Mouse (Mus musculus): ENCODE results near the gene Rae1. TPM values are rescaled to one million over a fixed set of nuclear protein-coding genes. Genes with fewer than 3 reads are reported as not detected.

Gene Rae1
- polyA plus RNA-seq, 1 experiment from 2014 or later: 126 TPM

DNA sequence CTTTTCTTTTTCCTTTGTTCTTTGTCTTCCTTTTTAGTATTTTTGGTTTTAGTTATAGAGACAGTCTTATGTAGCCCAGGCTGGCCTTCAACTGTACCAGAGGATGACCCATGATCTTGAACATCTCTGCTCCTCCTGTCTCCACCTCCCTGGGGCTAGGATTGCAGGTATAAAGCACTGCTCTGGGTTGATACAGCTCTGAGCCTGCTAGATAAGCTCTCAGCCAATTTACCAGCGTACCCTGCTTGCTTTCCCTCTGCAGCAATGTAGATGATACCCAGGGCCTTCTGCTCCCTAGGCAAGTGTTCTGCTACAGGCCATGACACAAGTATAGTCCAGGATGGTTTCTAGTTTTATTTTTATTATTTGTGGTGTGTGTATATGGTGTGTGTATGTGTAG lies 42.0 kb downstream of the Rae1 start:
- ATAC-seq (ENCODE audit: low FRiP score, low read depth): no peak
- H3K9me3 ChIP-seq: no peaks in the 10 kb centered on the region

DNA sequence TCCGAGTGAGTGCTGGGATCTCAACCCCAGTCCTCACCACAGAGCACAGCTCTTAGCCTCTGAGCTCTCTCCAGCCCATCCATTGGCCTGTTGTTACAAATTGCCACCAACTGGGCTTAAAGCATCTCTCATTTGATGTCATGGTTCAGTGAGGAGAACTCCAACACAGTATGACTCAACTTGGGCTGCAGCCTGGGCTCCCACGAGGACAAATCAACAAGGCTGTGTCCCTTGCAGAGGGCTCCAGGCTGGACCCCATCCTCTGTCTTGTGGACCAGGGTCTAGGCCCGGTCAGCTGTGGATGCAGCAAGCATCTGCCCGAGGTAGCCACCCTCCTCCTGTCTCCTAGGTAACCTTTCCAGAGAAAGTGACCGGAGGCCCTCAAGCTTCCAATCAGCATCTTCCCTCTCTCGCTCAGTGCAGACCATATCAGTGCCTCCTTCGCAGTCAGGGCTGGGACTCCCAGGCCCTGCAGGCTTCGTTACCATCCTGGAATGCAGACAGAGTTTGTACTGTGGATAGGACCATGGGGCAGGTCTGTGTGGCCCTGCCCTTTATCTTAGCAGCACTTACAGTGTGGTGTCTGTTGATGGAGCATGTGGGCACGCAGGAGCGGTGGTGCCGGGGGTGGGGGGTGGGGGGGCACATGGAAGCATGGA lies 42.7 kb downstream of the Rae1 start:
- Histone ChIP-seq H3K36me3 (no peaks in the 10 kb centered on the region), H3K4me3 (no peak overlapping the region), H3K4me2 (replicated peaks) (no peak overlapping the region), H3K9ac (replicated peaks) (no peak overlapping the region), H3K9me3 (no peaks in the 10 kb centered on the region), H3K27ac (replicated peaks) (no peak overlapping the region), H3K27me3 (no peaks in the 10 kb centered on the region), H3K4me1 (no peaks in the 10 kb centered on the region; the same call in 1 of the 2 replicates)
- no peak for ATAC-seq (ENCODE audit: low FRiP score, low read depth)
- WGBS: 60% methylated on average over 11 of the region's 11 CpGs

More for the DNA sequence above, 42.0 kb downstream of the Rae1 start:
- no peaks in the 10 kb centered on the region for H3K27me3 ChIP-seq
- WGBS: 77% methylated on average over 1 of the region's 1 CpGs
- no peak overlapping the region for H3K27ac ChIP-seq (replicated peaks)
- no peaks in the 10 kb centered on the region for H3K36me3 ChIP-seq
- H3K4me1 ChIP-seq: no peaks in the 10 kb centered on the region; the same call in 1 of the 2 replicates
- H3K4me2 ChIP-seq (replicated peaks): no peak overlapping the region
- H3K9ac ChIP-seq (replicated peaks): no peak overlapping the region
- H3K4me3 ChIP-seq: no peak overlapping the region

DNA sequence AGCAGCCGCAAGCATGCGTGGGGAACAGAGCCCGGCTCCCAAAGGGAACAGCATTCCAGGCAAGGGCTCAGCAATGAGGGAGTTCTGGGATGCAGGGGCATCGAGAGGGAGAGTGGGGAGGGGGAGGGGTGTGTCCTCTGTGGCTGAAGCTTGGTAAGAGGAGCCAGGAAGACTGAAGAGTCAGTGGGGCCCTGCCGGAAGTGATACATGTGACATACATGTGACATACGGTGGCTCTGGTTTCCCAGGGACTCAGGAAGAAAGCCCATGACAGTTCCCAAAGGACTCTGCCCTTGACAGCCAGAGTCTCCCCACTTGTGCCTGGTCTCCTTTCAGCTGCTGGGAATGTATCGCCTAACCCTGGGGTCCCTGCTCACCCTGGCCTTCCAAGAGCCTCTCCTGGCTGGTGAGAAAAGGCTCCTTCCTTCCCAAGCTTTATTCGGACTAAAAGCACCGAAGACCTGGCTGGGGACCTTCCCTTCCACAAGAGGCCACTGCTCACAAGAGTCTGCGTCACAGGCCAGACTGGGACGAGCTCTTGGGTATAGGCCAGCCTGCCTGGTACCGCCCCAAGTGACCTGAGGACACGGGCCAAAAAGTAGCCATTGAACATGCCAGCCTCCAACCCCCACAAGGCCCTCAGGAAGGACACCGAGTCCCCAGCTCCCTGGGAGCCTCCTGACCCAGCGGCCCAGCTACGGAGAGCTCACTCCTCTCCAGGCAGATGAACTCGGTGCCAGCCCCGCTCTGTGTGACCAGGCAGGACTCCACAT lies 44.5 kb downstream of the Rae1 start:
- Histone ChIP-seq H3K9ac (replicated peaks) (no peak overlapping the region), H3K27ac (replicated peaks) (no peak overlapping the region), H3K4me1 (no peaks in the 10 kb centered on the region; the same call in 1 of the 2 replicates), H3K36me3 (no peaks in the 10 kb centered on the region), H3K27me3 (no peaks in the 10 kb centered on the region), H3K9me3 (no peaks in the 10 kb centered on the region), H3K4me3 (no peak overlapping the region), H3K4me2 (replicated peaks) (no peak overlapping the region)
- no peak for ATAC-seq (ENCODE audit: low FRiP score, low read depth)
- 79% methylated on average over 18 of the region's 18 CpGs for WGBS

DNA sequence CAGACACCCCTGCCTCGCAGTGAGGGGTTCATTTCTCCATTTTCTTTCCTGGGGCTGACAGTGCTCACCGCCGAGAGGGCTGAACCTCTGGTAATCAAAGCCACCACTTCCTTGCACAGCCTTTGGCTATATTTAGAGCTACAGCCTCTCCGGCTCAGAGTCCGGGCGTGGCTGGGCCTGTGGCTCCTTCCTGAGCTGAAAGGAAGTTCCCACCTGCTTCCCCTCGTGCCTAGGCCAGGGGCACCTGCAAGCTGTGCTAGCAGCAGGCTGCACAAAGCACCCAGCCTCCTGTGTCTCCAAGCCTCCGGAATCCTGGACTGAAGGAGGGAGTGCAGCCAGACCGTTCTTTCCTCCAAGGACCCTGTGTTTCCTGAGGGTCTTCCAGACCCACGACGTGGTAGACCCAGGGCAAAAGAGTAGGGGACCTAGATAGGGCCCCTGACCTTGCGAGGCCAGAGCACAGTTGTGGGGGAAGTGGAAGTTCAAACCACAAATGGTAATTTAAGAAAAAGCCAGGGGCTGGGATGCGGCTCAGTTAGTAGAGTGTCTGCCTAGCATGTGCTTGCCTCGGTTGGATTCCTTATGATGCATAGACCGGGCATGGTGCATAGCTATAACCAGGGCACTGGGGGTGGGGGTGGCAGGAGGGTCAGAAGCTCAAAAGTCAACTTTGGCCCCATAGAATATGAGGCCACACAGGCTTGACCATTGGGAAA lies 46.8 kb downstream of the Rae1 start:
- no peaks in the 10 kb centered on the region for H3K9me3 ChIP-seq
- peaks cover 6% of the 10 kb centered on the region; the same call in 1 of the 2 replicates for H3K27me3 ChIP-seq
- ATAC-seq (ENCODE audit: low FRiP score, low read depth): no peak
- no peak overlapping the region for H3K4me3 ChIP-seq
- H3K36me3 ChIP-seq: no peaks in the 10 kb centered on the region
- H3K4me2 ChIP-seq (replicated peaks): no peak overlapping the region
- H3K4me1 ChIP-seq: peaks cover 11% of the 10 kb centered on the region
- no peak overlapping the region for H3K9ac ChIP-seq (replicated peaks)
- WGBS: 79% methylated on average over 15 of the region's 15 CpGs
- H3K27ac ChIP-seq (replicated peaks): no peak overlapping the region

DNA sequence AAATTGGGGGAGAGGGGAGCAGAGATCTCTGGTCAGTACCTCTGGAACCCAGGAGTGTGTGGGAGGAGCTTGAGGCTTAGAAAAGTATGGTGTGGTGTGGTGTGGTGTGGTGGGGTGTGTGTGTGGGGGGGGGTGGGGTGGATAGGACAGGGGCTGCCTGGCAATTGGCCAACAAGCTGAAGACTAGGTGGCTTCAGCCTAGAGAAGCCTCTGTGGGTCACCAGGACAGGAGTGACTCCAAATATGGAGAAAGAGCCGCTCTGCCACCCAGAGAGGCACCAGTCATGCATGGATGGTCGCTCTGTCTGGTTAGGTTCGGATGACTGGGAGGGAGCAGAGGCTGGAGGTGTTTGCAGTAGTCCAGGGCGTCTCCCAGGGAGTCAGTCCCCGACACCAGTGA lies 47.6 kb downstream of the Rae1 start:
- H3K9ac ChIP-seq (replicated peaks): no peak overlapping the region
- H3K27me3 ChIP-seq: peaks cover 6% of the 10 kb centered on the region; the same call in 1 of the 2 replicates
- no peak for ATAC-seq (ENCODE audit: low FRiP score, low read depth)
- H3K4me1 ChIP-seq: peaks cover 11% of the 10 kb centered on the region
- 47% methylated on average over 5 of the region's 5 CpGs for WGBS
- no peaks in the 10 kb centered on the region for H3K9me3 ChIP-seq
- no peaks in the 10 kb centered on the region for H3K36me3 ChIP-seq
- H3K4me3 ChIP-seq: no peak overlapping the region
- no peak overlapping the region for H3K4me2 ChIP-seq (replicated peaks)
- H3K27ac ChIP-seq (replicated peaks): no peak overlapping the region

DNA sequence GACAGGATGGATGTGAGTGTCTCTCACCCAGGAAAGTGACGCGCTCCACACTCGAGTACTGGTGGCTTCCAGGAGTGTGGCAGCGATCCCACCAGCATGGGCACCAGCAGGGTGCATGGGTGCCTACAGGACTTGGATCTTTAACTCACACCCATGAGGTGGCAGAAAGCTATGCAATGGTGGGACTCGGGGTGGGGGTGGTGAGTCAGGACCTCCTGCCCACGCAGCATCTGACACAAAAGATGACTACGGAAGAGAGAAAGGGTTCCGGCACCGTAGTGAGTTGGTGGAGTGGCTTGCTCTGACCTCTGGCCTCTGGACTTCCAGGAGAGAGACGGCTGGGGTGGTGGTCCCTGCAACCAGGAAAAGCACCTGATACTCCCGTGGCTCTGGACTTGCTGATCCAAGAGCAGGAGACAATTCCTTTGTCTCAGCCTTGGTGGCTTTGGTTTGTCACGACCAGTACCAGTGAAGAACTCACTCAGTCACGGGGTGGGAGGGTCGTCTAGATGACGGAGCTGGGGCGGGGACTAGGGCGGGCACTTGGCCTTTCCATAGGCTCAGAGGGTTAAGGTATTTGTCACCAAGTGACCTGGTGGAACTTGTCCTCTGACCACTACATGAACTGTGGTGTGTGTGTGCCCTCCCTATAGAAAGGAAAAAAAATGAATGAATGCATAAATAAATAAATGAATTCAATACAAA lies 48.3 kb downstream of the Rae1 start:
- ATAC-seq (ENCODE audit: low FRiP score, low read depth): no peak
- H3K36me3 ChIP-seq: no peaks in the 10 kb centered on the region
- H3K4me3 ChIP-seq: no peak overlapping the region
- H3K9me3 ChIP-seq: no peaks in the 10 kb centered on the region
- peaks cover 11% of the 10 kb centered on the region for H3K4me1 ChIP-seq
- no peak overlapping the region for H3K9ac ChIP-seq (replicated peaks)
- H3K27ac ChIP-seq (replicated peaks): no peak overlapping the region
- WGBS: 52% methylated on average over 17 of the region's 17 CpGs
- H3K27me3 ChIP-seq: peaks cover 6% of the 10 kb centered on the region; the same call in 1 of the 2 replicates
- no peak overlapping the region for H3K4me2 ChIP-seq (replicated peaks)

DNA sequence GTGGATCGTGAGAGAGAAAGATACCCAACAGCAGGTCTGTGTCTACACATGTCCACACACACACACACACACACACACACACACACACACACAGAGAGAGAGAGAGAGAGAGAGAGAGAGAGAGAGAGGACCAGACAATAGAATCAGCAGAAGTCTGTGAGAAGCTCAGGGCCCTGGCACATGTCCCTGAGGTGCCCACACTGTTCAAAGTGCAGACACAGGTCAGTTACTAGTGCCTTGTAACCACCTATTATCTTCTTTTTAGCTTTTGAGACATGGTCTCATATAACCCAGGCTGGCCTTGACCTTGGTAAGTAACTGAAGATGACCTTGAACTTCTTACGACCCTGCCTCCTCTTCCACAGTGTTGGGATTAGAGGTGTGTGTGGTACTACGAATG lies 49.3 kb downstream of the Rae1 start:
- Histone ChIP-seq H3K9ac (replicated peaks) (no peak overlapping the region), H3K36me3 (no peaks in the 10 kb centered on the region), H3K9me3 (no peaks in the 10 kb centered on the region), H3K4me2 (replicated peaks) (no peak overlapping the region), H3K27ac (replicated peaks) (no peak overlapping the region), H3K4me3 (no peak overlapping the region), H3K27me3 (peaks cover 6% of the 10 kb centered on the region; the same call in 1 of the 2 replicates), H3K4me1 (peaks cover 11% of the 10 kb centered on the region)
- WGBS: 86% methylated on average over 3 of the region's 3 CpGs
- no peak for ATAC-seq (ENCODE audit: low FRiP score, low read depth)

DNA sequence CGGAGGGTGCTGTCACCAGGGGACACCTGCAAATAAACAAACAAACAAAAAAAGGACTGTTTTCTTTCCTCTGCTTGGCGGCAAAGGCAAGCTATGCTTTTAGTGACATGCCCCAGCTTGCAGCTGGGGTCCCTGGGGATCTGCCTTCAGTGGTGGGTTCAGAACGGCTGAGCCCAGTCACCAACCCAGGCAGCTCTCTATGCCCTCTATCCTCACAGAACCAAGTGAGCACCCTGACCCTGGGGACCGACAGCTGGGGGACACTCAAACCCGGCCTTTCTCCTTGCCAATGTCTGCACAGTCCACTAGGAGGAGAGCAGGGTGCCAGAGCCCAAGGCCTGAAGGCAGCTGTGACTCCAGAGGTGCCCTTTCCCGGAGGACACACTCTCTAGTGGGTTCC lies 49.9 kb downstream of the Rae1 start:
- H3K4me2 ChIP-seq (replicated peaks): no peak overlapping the region
- ATAC-seq (ENCODE audit: low FRiP score, low read depth): no peak
- no peak overlapping the region for H3K9ac ChIP-seq (replicated peaks)
- 48% methylated on average over 6 of the region's 6 CpGs for WGBS
- peaks cover 6% of the 10 kb centered on the region; the same call in 1 of the 2 replicates for H3K27me3 ChIP-seq
- H3K36me3 ChIP-seq: no peaks in the 10 kb centered on the region
- H3K4me3 ChIP-seq: no peak overlapping the region
- no peaks in the 10 kb centered on the region for H3K9me3 ChIP-seq
- H3K27ac ChIP-seq (replicated peaks): no peak overlapping the region
- peaks cover 11% of the 10 kb centered on the region for H3K4me1 ChIP-seq

DNA sequence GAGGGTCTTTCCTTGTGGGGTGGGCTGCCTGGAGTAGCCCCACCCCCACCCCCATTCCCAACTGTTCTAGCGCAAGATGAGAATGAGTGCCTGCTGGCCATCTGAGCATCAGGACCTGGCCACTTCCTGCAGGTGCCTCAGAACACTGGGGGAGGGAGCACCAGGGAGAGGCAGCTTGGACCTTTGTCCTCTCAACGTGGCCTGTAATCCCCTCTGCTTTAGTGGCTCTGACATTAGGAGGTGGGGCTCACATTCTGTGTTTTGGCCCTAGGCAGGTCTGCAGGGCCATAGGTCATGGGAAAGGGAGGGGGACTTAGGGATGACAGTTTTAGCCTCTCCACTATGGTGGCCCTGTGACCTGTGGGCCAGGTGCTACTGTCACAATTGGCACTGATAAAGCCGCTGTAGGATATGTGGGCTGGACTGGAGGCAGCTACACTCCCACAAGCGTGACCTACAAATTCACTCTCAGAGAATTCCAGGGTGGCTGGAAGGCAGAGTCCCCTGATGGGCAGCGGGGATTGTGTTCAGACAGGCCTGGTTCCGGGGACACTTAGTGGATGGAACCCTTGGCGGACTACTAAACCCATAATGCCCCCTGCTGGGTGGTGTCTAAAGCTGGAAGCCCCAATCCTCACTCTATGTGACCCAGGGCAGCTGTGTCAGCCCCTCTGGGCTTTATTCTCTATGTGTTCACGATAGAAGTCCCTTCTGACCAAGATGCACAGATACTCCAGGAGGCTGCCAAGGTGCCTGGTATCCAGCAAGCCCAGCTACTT lies 50.9 kb downstream of the Rae1 start:
- ATAC-seq (ENCODE audit: low FRiP score, low read depth): no peak
- Histone ChIP-seq H3K4me3 (no peak overlapping the region), H3K4me2 (replicated peaks) (no peak overlapping the region), H3K36me3 (no peaks in the 10 kb centered on the region), H3K9ac (replicated peaks) (0 out of 2 replicates have a peak overlapping the region, but pooled peaks have one; percentile 29), H3K9me3 (no peaks in the 10 kb centered on the region), H3K27me3 (peaks cover 6% of the 10 kb centered on the region; the same call in 1 of the 2 replicates), H3K4me1 (peaks cover 11% of the 10 kb centered on the region), H3K27ac (replicated peaks) (no peak overlapping the region)
- WGBS: 28% methylated on average over 8 of the region's 8 CpGs

DNA sequence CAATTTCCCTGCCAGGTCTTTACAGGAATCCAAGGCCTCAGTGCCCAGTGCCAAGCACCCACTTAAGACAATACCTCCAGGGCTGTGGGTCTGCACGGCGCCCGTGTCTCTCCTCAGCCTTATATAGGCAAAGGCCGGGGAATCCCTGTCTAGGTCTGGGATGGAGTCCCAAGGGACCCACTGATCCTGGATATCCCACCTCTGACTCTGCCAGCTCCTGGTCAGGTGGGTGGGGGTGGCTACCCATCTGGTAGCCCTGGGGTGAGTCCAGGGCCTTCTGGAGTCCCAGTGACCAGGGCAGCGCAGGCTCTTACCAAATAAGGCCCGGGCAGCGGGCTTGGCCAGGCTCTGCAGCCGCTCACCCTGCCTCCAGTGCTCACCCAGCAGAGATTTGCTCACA lies 53.0 kb downstream of the Rae1 start:
- no peak overlapping the region for H3K9ac ChIP-seq (replicated peaks)
- H3K27me3 ChIP-seq: peaks cover 6% of the 10 kb centered on the region; the same call in 1 of the 2 replicates

DNA sequence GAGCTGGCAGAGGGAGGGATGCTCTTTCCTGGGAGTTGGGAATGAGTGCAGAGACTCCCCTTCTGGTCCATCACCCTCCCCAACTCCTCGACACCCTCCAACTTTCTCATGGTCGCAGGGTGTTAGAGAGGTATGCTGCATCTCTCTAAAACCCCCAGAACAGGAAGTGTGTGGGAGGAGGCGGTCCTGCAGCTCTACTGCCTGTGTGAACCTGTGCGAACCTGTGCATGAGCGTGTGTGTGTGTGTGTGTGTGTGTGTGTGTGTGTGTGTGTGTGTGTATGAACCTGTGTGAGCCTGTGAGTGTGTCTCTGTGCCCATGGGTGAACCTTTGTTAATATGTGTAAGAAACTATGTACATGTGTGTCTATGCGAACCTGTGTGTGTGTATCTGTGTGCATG lies 53.9 kb downstream of the Rae1 start:
- peaks cover 19% of the 10 kb centered on the region for H3K4me1 ChIP-seq
- H3K4me3 ChIP-seq: no peak overlapping the region
- H3K4me2 ChIP-seq (replicated peaks): no peak overlapping the region
- 84% methylated on average over 6 of the region's 6 CpGs for WGBS
- H3K36me3 ChIP-seq: no peaks in the 10 kb centered on the region
- no peak overlapping the region for H3K9ac ChIP-seq (replicated peaks)
- H3K9me3 ChIP-seq: no peaks in the 10 kb centered on the region
- no peak for ATAC-seq (ENCODE audit: low FRiP score, low read depth)
- H3K27me3 ChIP-seq: peaks cover 6% of the 10 kb centered on the region; the same call in 1 of the 2 replicates
- no peak overlapping the region for H3K27ac ChIP-seq (replicated peaks)

More for the DNA sequence above, 53.0 kb downstream of the Rae1 start:
- Histone ChIP-seq H3K4me3 (no peak overlapping the region), H3K4me2 (replicated peaks) (no peak overlapping the region), H3K4me1 (peaks cover 11% of the 10 kb centered on the region), H3K36me3 (no peaks in the 10 kb centered on the region), H3K9me3 (no peaks in the 10 kb centered on the region), H3K27ac (replicated peaks) (no peak overlapping the region)
- no peak for ATAC-seq (ENCODE audit: low FRiP score, low read depth)
- WGBS: 93% methylated on average over 8 of the region's 8 CpGs

All from midbrain, embryonic 12.5 days (tissue).